In the genomic region with DNA sequence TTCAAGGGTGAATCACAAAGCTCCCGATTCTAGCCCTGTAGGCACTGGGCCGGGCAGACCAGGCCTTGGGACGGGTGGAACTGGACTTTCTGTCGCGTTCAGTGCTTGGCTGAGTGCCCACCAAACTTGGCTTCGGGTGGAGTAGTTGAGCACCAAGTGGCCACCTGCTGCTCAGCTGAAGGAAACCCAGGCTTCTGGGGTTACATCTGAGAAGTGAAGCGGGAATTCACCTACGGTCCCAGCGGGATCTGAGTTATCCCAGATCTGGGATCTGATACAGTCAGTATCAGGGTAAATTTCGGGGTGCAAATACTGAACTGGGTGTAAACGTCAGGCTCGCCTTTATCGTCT, we compare ENCODE assay signal across 8 mouse cellular contexts. TPM values are rescaled to one million over a fixed set of nuclear protein-coding genes. Genes with fewer than 3 reads are reported as not detected.
A peak's percentile ranks its signal among the peaks of the same experiment; 100 is the strongest.
DNase-seq lines count a peak whose midpoint lies in the region; ATAC-seq and TF ChIP-seq lines count a peak whose summit lies in the region.

No protein-coding gene starts in this region.

- peak overlapping the region; percentile 54 for H3K27ac ChIP-seq in ES-Bruce4 (ENCODE audit: insufficient read depth, low read length)
- peak overlapping the region; percentile 38 for H3K27ac ChIP-seq in bone marrow macrophage, adult 2 months (ENCODE audit: insufficient read depth, low read depth, low read length)
- H3K27ac ChIP-seq in forebrain, embryonic 13.5 days: 0 out of 2 replicates have a peak overlapping the region, but pooled peaks have one; percentile 45
- H3K27ac ChIP-seq in lung, postnatal 0 days (ENCODE audit: low read length): peak overlapping the region; percentile 99

- H3K4me2 ChIP-seq in forebrain, embryonic 13.5 days: peak overlapping the region; percentile 84
- H3K4me2 ChIP-seq in lung, postnatal 0 days (replicated peaks; ENCODE audit: low read depth, low read length): peak overlapping the region; percentile 81

- intact Hi-C loops in heart, postnatal 36 days (cut with DNase I): loop anchor here (5.0 kb wide), 1 partner anchor 130 kb away; no protein-coding TSS in a partner anchor

- no peak for TF ChIP-seq CTCF in ES-Bruce4 (IDR thresholded peaks at IDR 0.05; ENCODE audit: low read depth, low read length)
- TF ChIP-seq CTCF in bone marrow macrophage, adult 2 months (IDR thresholded peaks at IDR 0.05; ENCODE audit: low read depth, low read length): no peak
- peak; percentile 49 for TF ChIP-seq CTCF in lung, postnatal 0 days (IDR thresholded peaks at IDR 0.05)

- ATAC-seq in forebrain, embryonic 13.5 days: peak; percentile 39; the same call in 1 of the 2 replicates
- ATAC-seq in lung, postnatal 0 days: peak; percentile 45
- no peak for ATAC-seq in granulocyte monocyte progenitor cell, adult 5-6 weeks (replicated peaks; ENCODE audit: poor library complexity, severe bottlenecking)

- H3K36me3 ChIP-seq in ES-Bruce4 (ENCODE audit: control insufficient read depth, insufficient read depth, low read length, poor library complexity, severe bottlenecking): peaks cover 18% of the 10 kb centered on the region
- H3K36me3 ChIP-seq in forebrain, embryonic 13.5 days (ENCODE audit: poor library complexity, severe bottlenecking): peaks cover 56% of the 10 kb centered on the region
- peaks cover 5% of the 10 kb centered on the region; the same call in 1 of the 2 replicates for H3K36me3 ChIP-seq in lung, postnatal 0 days (ENCODE audit: insufficient read depth, low read length)

- TF ChIP-seq POLR2A in ES-Bruce4 (IDR thresholded peaks at IDR 0.05; ENCODE audit: insufficient read depth, low read length): no peak
- no peak for TF ChIP-seq POLR2A in bone marrow macrophage, adult 2 months (IDR thresholded peaks at IDR 0.05; ENCODE audit: borderline replicate concordance, low read depth, low read length)

- TF ChIP-seq EP300 in ES-Bruce4 (IDR thresholded peaks at IDR 0.05; ENCODE audit: insufficient read depth, low read depth, low read length): no peak
- no peak for TF ChIP-seq EP300 in lung, postnatal 0 days (IDR thresholded peaks at IDR 0.05)

- H3K9ac ChIP-seq in ES-Bruce4 (ENCODE audit: low read depth, poor library complexity, severe bottlenecking): peak overlapping the region; percentile 88
- H3K9ac ChIP-seq in forebrain, embryonic 13.5 days: peak overlapping the region; percentile 72
- H3K9ac ChIP-seq in lung, postnatal 0 days (replicated peaks; ENCODE audit: low read depth): peak overlapping the region; percentile 91

- H3K9me3 ChIP-seq in ES-Bruce4 (replicated peaks; ENCODE audit: control insufficient read depth, insufficient read depth, low read length, poor library complexity, severe bottlenecking): no peaks in the 10 kb centered on the region
- no peaks in the 10 kb centered on the region for H3K9me3 ChIP-seq in forebrain, embryonic 13.5 days (replicated peaks)
- no peaks in the 10 kb centered on the region for H3K9me3 ChIP-seq in lung, postnatal 0 days (ENCODE audit: low read length)

- peak; percentile 83 to 85 for DNase-seq in heart, postnatal 36 days
- DNase-seq in layer of hippocampus, adult 9-11 months: peak; percentile 58
- DNase-seq in lung, postnatal 0 days (ENCODE audit: low spot score): peak; percentile 77
- DNase-seq in right cerebral cortex, postnatal 14 days: peak; percentile 78

- peak overlapping the region; percentile 89 for H3K4me3 ChIP-seq in ES-Bruce4 (ENCODE audit: low read depth, low read length)
- peak overlapping the region; percentile 98 for H3K4me3 ChIP-seq in bone marrow macrophage, adult 2 months (ENCODE audit: insufficient read depth, low read length)
- peak overlapping the region; percentile 57 for H3K4me3 ChIP-seq in forebrain, embryonic 13.5 days
- H3K4me3 ChIP-seq in lung, postnatal 0 days (ENCODE audit: low read depth, low read length): peak overlapping the region; percentile 84

- WGBS in forebrain, embryonic 13.5 days: 0% methylated on average over 13 of the region's 13 CpGs
- under 1% methylated on average over 13 of the region's 13 CpGs for WGBS in lung, postnatal 0 days

- H3K4me1 ChIP-seq in ES-Bruce4 (ENCODE audit: control insufficient read depth, insufficient read depth, low read length): peaks cover 5% of the 10 kb centered on the region
- peaks cover 26% of the 10 kb centered on the region for H3K4me1 ChIP-seq in bone marrow macrophage, adult 2 months (ENCODE audit: control insufficient read depth, insufficient read depth, low read length)
- H3K4me1 ChIP-seq in forebrain, embryonic 13.5 days: peaks cover 26% of the 10 kb centered on the region
- peaks cover 14% of the 10 kb centered on the region for H3K4me1 ChIP-seq in lung, postnatal 0 days (ENCODE audit: insufficient read depth, low read depth, low read length)

- no peaks in the 10 kb centered on the region for H3K27me3 ChIP-seq in ES-Bruce4 (ENCODE audit: control insufficient read depth, insufficient read depth, low read length, poor library complexity, severe bottlenecking)
- peaks cover 3% of the 10 kb centered on the region; the same call in 1 of the 2 replicates for H3K27me3 ChIP-seq in forebrain, embryonic 13.5 days
- no peaks in the 10 kb centered on the region for H3K27me3 ChIP-seq in lung, postnatal 0 days (replicated peaks; ENCODE audit: insufficient read depth, low read length)

RNA-seq across cellular contexts. Expression of a gene that starts 0.7 kb away (rescaled TPM):
- 50.4 and 55.0 TPM in 2 replicates for polyA plus RNA-seq in ES-Bruce4 (2011; ENCODE audit: insufficient read depth, insufficient read length, low read depth, missing spikeins)
- 90.6 and 96.3 TPM in 2 replicates for polyA plus RNA-seq in bone marrow macrophage, adult 2 months (2012; ENCODE audit: insufficient read depth, insufficient read length, missing spikeins)
- polyA plus RNA-seq in forebrain, embryonic 13.5 days (2015; fragmentation: Nextera tagmentation; extraction: Ambion mirVana): 12.4 and 13.4 TPM in 2 replicates
- 10 to 100 TPM; 47.3 to 53.8 TPM for total RNA-seq in heart, postnatal 36 days (2021)
- polyA plus RNA-seq in lung, postnatal 0 days (2015; fragmentation: Nextera tagmentation; extraction: Ambion mirVana): 74.7 and 78.6 TPM in 2 replicates
- total RNA-seq in granulocyte monocyte progenitor cell, adult 5-6 weeks (2014; fragmentation: Nextera tagmentation): 18.9 and 32.1 TPM in 2 replicates
- 17.5 and 29.5 TPM in 2 replicates for total RNA-seq in granulocyte monocyte progenitor cell, adult 5-6 weeks (2017)

RNA-seq across cellular contexts. Expression of a gene that starts 8.2 kb away (rescaled TPM):
- polyA plus RNA-seq in ES-Bruce4 (2011; ENCODE audit: insufficient read depth, insufficient read length, low read depth, missing spikeins): 69.3 and 79.4 TPM in 2 replicates
- 60.1 and 81.9 TPM in 2 replicates for polyA plus RNA-seq in bone marrow macrophage, adult 2 months (2012; ENCODE audit: insufficient read depth, insufficient read length, missing spikeins)
- 23.6 and 29.8 TPM in 2 replicates for polyA plus RNA-seq in forebrain, embryonic 13.5 days (2015; fragmentation: Nextera tagmentation; extraction: Ambion mirVana)
- 10 to 100 TPM; 18.0 to 21.3 TPM for total RNA-seq in heart, postnatal 36 days (2021)
- 6.8 and 8.1 TPM in 2 replicates for polyA plus RNA-seq in lung, postnatal 0 days (2015; fragmentation: Nextera tagmentation; extraction: Ambion mirVana)
- 34.1 and 43.3 TPM in 2 replicates for total RNA-seq in granulocyte monocyte progenitor cell, adult 5-6 weeks (2014; fragmentation: Nextera tagmentation)
- total RNA-seq in granulocyte monocyte progenitor cell, adult 5-6 weeks (2017): 28.2 and 31.8 TPM in 2 replicates

RNA-seq across cellular contexts. Expression of a gene that starts 8.3 kb away (rescaled TPM):
- 29.3 and 35.5 TPM in 2 replicates for polyA plus RNA-seq in ES-Bruce4 (2011; ENCODE audit: insufficient read depth, insufficient read length, low read depth, missing spikeins)
- 33.1 and 36.9 TPM in 2 replicates for polyA plus RNA-seq in bone marrow macrophage, adult 2 months (2012; ENCODE audit: insufficient read depth, insufficient read length, missing spikeins)
- polyA plus RNA-seq in forebrain, embryonic 13.5 days (2015; fragmentation: Nextera tagmentation; extraction: Ambion mirVana): 81.6 and 87.1 TPM in 2 replicates
- 10 to 100 TPM; 80.1 to 85.7 TPM for total RNA-seq in heart, postnatal 36 days (2021)
- polyA plus RNA-seq in lung, postnatal 0 days (2015; fragmentation: Nextera tagmentation; extraction: Ambion mirVana): 47.4 and 49.2 TPM in 2 replicates
- 49.9 and 57.2 TPM in 2 replicates for total RNA-seq in granulocyte monocyte progenitor cell, adult 5-6 weeks (2014; fragmentation: Nextera tagmentation)
- total RNA-seq in granulocyte monocyte progenitor cell, adult 5-6 weeks (2017): 46.9 and 63.8 TPM in 2 replicates

RNA-seq across cellular contexts. Expression of a gene that starts 16.1 kb away (rescaled TPM):
- 34.7 and 35.8 TPM in 2 replicates for polyA plus RNA-seq in ES-Bruce4 (2011; ENCODE audit: insufficient read depth, insufficient read length, low read depth, missing spikeins)
- polyA plus RNA-seq in bone marrow macrophage, adult 2 months (2012; ENCODE audit: insufficient read depth, insufficient read length, missing spikeins): 27.0 and 37.0 TPM in 2 replicates
- 37.6 and 37.8 TPM in 2 replicates for polyA plus RNA-seq in forebrain, embryonic 13.5 days (2015; fragmentation: Nextera tagmentation; extraction: Ambion mirVana)
- 10 to 100 TPM; 35.5 to 38.8 TPM for total RNA-seq in heart, postnatal 36 days (2021)
- 18.9 and 19.5 TPM in 2 replicates for polyA plus RNA-seq in lung, postnatal 0 days (2015; fragmentation: Nextera tagmentation; extraction: Ambion mirVana)
- 21.9 and 26.1 TPM in 2 replicates for total RNA-seq in granulocyte monocyte progenitor cell, adult 5-6 weeks (2014; fragmentation: Nextera tagmentation)
- total RNA-seq in granulocyte monocyte progenitor cell, adult 5-6 weeks (2017): 12.8 and 21.6 TPM in 2 replicates

RNA-seq across cellular contexts. Expression of a gene that starts 47.8 kb away (rescaled TPM):
- 99.9 and 103 TPM in 2 replicates for polyA plus RNA-seq in ES-Bruce4 (2011; ENCODE audit: insufficient read depth, insufficient read length, low read depth, missing spikeins)
- 32.3 and 34.6 TPM in 2 replicates for polyA plus RNA-seq in bone marrow macrophage, adult 2 months (2012; ENCODE audit: insufficient read depth, insufficient read length, missing spikeins)
- polyA plus RNA-seq in forebrain, embryonic 13.5 days (2015; fragmentation: Nextera tagmentation; extraction: Ambion mirVana): 161 and 179 TPM in 2 replicates
- 10 to 100 TPM; 23.5 to 23.8 TPM for total RNA-seq in heart, postnatal 36 days (2021)
- 38.4 and 44.2 TPM in 2 replicates for polyA plus RNA-seq in lung, postnatal 0 days (2015; fragmentation: Nextera tagmentation; extraction: Ambion mirVana)
- total RNA-seq in granulocyte monocyte progenitor cell, adult 5-6 weeks (2014; fragmentation: Nextera tagmentation): 172 and 175 TPM in 2 replicates
- total RNA-seq in granulocyte monocyte progenitor cell, adult 5-6 weeks (2017): 170 and 173 TPM in 2 replicates

Comparison
In these comparisons a context has a peak if more than half of its experiments do, and no peak if none do; other contexts are left out.
1. H3K27ac ChIP-seq: peak in every context shown above with its lines; median percentile 99 in lung, postnatal 0 days; 54 in ES-Bruce4; 45 in forebrain, embryonic 13.5 days; 38 in bone marrow macrophage, adult 2 months.